Mouse (Mus musculus) stomach, embryonic 15.5 days (tissue): Measurements from ENCODE around the gene Gstm5. TPM values are rescaled to one million over a fixed set of nuclear protein-coding genes. Genes with fewer than 3 reads are reported as not detected.
"Not testable (repeated sequence)": the region's sequence is repeated elsewhere in the genome, so short reads cannot be mapped to it uniquely, and the experiment has no call there.

Experiments used
- ATAC-seq: fragments of 200-750 bp; cut with Nextera tagmentation; 2 replicates; pipeline ENCODE4 v1.8.0; 2017; ENCODE audit warnings: low read depth, moderate number of reproducible peaks, moderate TSS enrichment; ENCODE audit not compliant: insufficient read depth, low FRiP score
- H3K27ac ChIP-seq: fragments of 300-500 bp; sonication (generic); 2 replicates; pipeline ENCODE4 v1.5.1; 2015; ENCODE audit warnings: mild to moderate bottlenecking, inconsistent platforms
- H3K27me3 ChIP-seq: fragments of 300-500 bp; sonication (generic); replicated peaks from 2 replicates; pipeline ENCODE4 v1.6.1; 2015; ENCODE audit warnings: inconsistent platforms
- H3K36me3 ChIP-seq: fragments of 300-500 bp; sonication (generic); 2 replicates; pipeline ENCODE4 v1.6.1; 2015; ENCODE audit warnings: inconsistent platforms
- H3K4me1 ChIP-seq: fragments of 300-500 bp; sonication (generic); 2 replicates; pipeline ENCODE4 v1.6.1; 2015; ENCODE audit warnings: inconsistent platforms
- H3K4me2 ChIP-seq: fragments of 300-500 bp; sonication (generic); 2 replicates; pipeline ENCODE4 v1.6.1; 2015; ENCODE audit warnings: mild to moderate bottlenecking, inconsistent platforms
- H3K4me3 ChIP-seq: fragments of 300-500 bp; sonication (generic); replicated peaks from 2 replicates; pipeline ENCODE4 v1.5.1; 2015; ENCODE audit warnings: inconsistent platforms
- H3K9ac ChIP-seq: fragments of 300-500 bp; sonication (generic); 2 replicates; pipeline ENCODE4 v1.6.1; 2015; ENCODE audit warnings: inconsistent platforms
- H3K9me3 ChIP-seq: fragments of 300-500 bp; sonication (generic); 2 replicates; pipeline ENCODE4 v1.6.1; 2016; ENCODE audit warnings: inconsistent platforms
- WGBS: fragments of 180-500 bp; shearing (Covaris S2); methylation state at CpG from one replicate; pipeline ENCODE4 v1.1.7; 2015; 5-methylcytosine and 5-hydroxymethylcytosine counted together
- polyA plus RNA-seq: library from polyadenylated mRNA; unstranded; fragments of >200 nt; fragmentation: Nextera tagmentation; extraction: Ambion mirVana; gene quantifications from 2 replicates; pipeline ENCODE4 v1.2.1, GENCODE M21; 2015

Gstm5 gene
- polyA plus RNA-seq, 1 experiment from 2014 or later: 149 TPM

- H3K9me3 ChIP-seq: no peaks in the 10 kb centered on the region
- H3K4me2 ChIP-seq: peak within 1 kb of the TSS; percentile 16; the same call in 1 of the 2 replicates
- peaks cover 11% of the 10 kb centered on the region; the same call in 1 of the 2 replicates for H3K4me1 ChIP-seq
- peak; percentile 61; the same call in 1 of the 2 replicates for ATAC-seq
- H3K4me3 ChIP-seq: peak within 1 kb of the TSS; percentile 14; the same call in 1 of the 2 replicates
- H3K36me3 ChIP-seq: no peaks in the 10 kb centered on the region
- H3K27me3 ChIP-seq: no peaks in the 10 kb centered on the region
- peak within 1 kb of the TSS; percentile 60 for H3K27ac ChIP-seq
- WGBS: 67% methylated on average over 5 of the region's 5 CpGs
- H3K9ac ChIP-seq: no peak within 1 kb of the TSS
Observed at GRCm38 (mm10) chr3:107877005-107877404, 18.6 kb upstream of the Gstm5 start, which contains the start of gene Eps8l3. Eps8l3 (plus strand) TSS chr3:107877229.

- H3K9me3 ChIP-seq: no peaks in the 10 kb centered on the region
- H3K4me2 ChIP-seq: peak overlapping the region; percentile 16; the same call in 1 of the 2 replicates
- H3K4me1 ChIP-seq: peaks cover 11% of the 10 kb centered on the region; the same call in 1 of the 2 replicates
- peak overlapping the region; percentile 14; the same call in 1 of the 2 replicates for H3K4me3 ChIP-seq
- no peaks in the 10 kb centered on the region for H3K36me3 ChIP-seq
- peak overlapping the region; percentile 60; the same call in 1 of the 2 replicates for H3K27ac ChIP-seq
- H3K27me3 ChIP-seq: no peaks in the 10 kb centered on the region
- H3K9ac ChIP-seq: no peak overlapping the region
- no peak for ATAC-seq
- 70% methylated on average over 12 of the region's 12 CpGs for WGBS
Observed at GRCm38 (mm10) chr3:107877747-107878736, 17.6 kb upstream of the Gstm5 start.

GRCm38 (mm10) chr3:107887674-107888495, 7.7 kb upstream of the Gstm5 start:
- Histone ChIP-seq H3K9ac (no peak overlapping the region), H3K27ac (no peak overlapping the region), H3K36me3 (0 out of 2 replicates have a peak, but pooled peaks cover 2% of the 10 kb centered on the region), H3K4me2 (no peak overlapping the region), H3K4me3 (no peak overlapping the region), H3K27me3 (no peaks in the 10 kb centered on the region), H3K9me3 (no peaks in the 10 kb centered on the region), H3K4me1 (no peaks in the 10 kb centered on the region)
- 84% methylated on average over 9 of the region's 9 CpGs for whole genome bisulfite sequencing
- ATAC-seq: no peak; the same call in 1 of the 2 replicates

GRCm38 (mm10) chr3:107889236-107889635, 6.4 kb upstream of the Gstm5 start:
- H3K4me3 ChIP-seq, H3K27me3 ChIP-seq, ATAC-seq, H3K9ac ChIP-seq, H3K4me1 ChIP-seq, H3K4me2 ChIP-seq, H3K9me3 ChIP-seq, H3K27ac ChIP-seq, H3K36me3 ChIP-seq: not testable (repeated sequence)
- 75% methylated on average over 2 of the region's 2 CpGs for WGBS

- no peak for ATAC-seq
- H3K4me1 ChIP-seq: peaks cover 8% of the 10 kb centered on the region; the same call in 1 of the 2 replicates
- H3K36me3 ChIP-seq: 0 out of 2 replicates have a peak, but pooled peaks cover 6% of the 10 kb centered on the region
- H3K9me3 ChIP-seq: no peaks in the 10 kb centered on the region
- H3K9ac ChIP-seq: peak overlapping the region; percentile 11; the same call in 1 of the 2 replicates
- H3K27me3 ChIP-seq: no peaks in the 10 kb centered on the region
- peak overlapping the region; percentile 70 for H3K4me3 ChIP-seq
- peak overlapping the region; percentile 88 for H3K4me2 ChIP-seq
- WGBS: 5% methylated on average over 6 of the region's 6 CpGs
- no peak overlapping the region for H3K27ac ChIP-seq
Observed at GRCm38 (mm10) chr3:107895194-107895719, 364 bp upstream of the Gstm5 start.

GRCm38 (mm10) chr3:107898691-107899090, 3.1 kb downstream of the Gstm5 start:
- peaks cover 8% of the 10 kb centered on the region; the same call in 1 of the 2 replicates for H3K4me1 ChIP-seq
- H3K27me3 ChIP-seq: no peaks in the 10 kb centered on the region
- no peak overlapping the region for H3K9ac ChIP-seq
- 0 out of 2 replicates have a peak, but pooled peaks cover 5% of the 10 kb centered on the region for H3K36me3 ChIP-seq
- no peaks in the 10 kb centered on the region for H3K9me3 ChIP-seq
- 90% methylated on average over 13 of the region's 13 CpGs for WGBS
- no peak overlapping the region for H3K27ac ChIP-seq
- no peak overlapping the region for H3K4me3 ChIP-seq
- H3K4me2 ChIP-seq: no peak overlapping the region
- ATAC-seq: no peak

GRCm38 (mm10) chr3:107900955-107901673, 5.5 kb downstream of the Gstm5 start:
- 0 out of 2 replicates have a peak overlapping the region, but pooled peaks have one; percentile 7 for H3K27ac ChIP-seq
- H3K4me3 ChIP-seq: no peak overlapping the region
- peaks cover 5% of the 10 kb centered on the region; the same call in 1 of the 2 replicates for H3K4me1 ChIP-seq
- H3K9me3 ChIP-seq: no peaks in the 10 kb centered on the region
- 58% methylated on average over 11 of the region's 11 CpGs for WGBS
- no peak overlapping the region for H3K4me2 ChIP-seq
- no peaks in the 10 kb centered on the region for H3K27me3 ChIP-seq
- H3K36me3 ChIP-seq: 0 out of 2 replicates have a peak, but pooled peaks cover 5% of the 10 kb centered on the region
- H3K9ac ChIP-seq: no peak overlapping the region
- no peak for ATAC-seq

- no peaks in the 10 kb centered on the region for H3K27me3 ChIP-seq
- 62% methylated on average over 6 of the region's 6 CpGs for WGBS
- H3K36me3 ChIP-seq: no peaks in the 10 kb centered on the region
- no peak for ATAC-seq
- H3K4me1 ChIP-seq: 0 out of 2 replicates have a peak, but pooled peaks cover 8% of the 10 kb centered on the region
- no peaks in the 10 kb centered on the region for H3K9me3 ChIP-seq
- no peak overlapping the region for H3K4me3 ChIP-seq
- no peak overlapping the region for H3K27ac ChIP-seq
- H3K4me2 ChIP-seq: no peak overlapping the region
- H3K9ac ChIP-seq: no peak overlapping the region
Observed at GRCm38 (mm10) chr3:107905942-107906341, 10.3 kb downstream of the Gstm5 start.

- ATAC-seq: no peak
- H3K27me3 ChIP-seq: no peaks in the 10 kb centered on the region
- H3K27ac ChIP-seq: no peak overlapping the region
- no peaks in the 10 kb centered on the region for H3K9me3 ChIP-seq
- no peak overlapping the region for H3K4me3 ChIP-seq
- H3K36me3 ChIP-seq: no peaks in the 10 kb centered on the region
- H3K4me1 ChIP-seq: no peaks in the 10 kb centered on the region
- H3K9ac ChIP-seq: no peak overlapping the region
- no peak overlapping the region for H3K4me2 ChIP-seq
- 66% methylated on average over 15 of the region's 15 CpGs for WGBS
Observed at GRCm38 (mm10) chr3:107916674-107917073, 21.1 kb downstream of the Gstm5 start.

GRCm38 (mm10) chr3:107917097-107917496, 21.5 kb downstream of the Gstm5 start:
- Histone ChIP-seq H3K9me3 (no peaks in the 10 kb centered on the region), H3K4me2 (no peak overlapping the region), H3K27ac (no peak overlapping the region), H3K36me3 (no peaks in the 10 kb centered on the region), H3K4me1 (no peaks in the 10 kb centered on the region), H3K27me3 (no peaks in the 10 kb centered on the region), H3K9ac (no peak overlapping the region), H3K4me3 (no peak overlapping the region)
- WGBS: 75% methylated on average over 3 of the region's 3 CpGs
- no peak for ATAC-seq
